Mouse (Mus musculus) liver, postnatal 0 days (tissue): ENCODE measurements at regions not wholly inside any gene's neighbourhood (a gene's known extent, or its start where the extent isn't known, plus 50 kb on each side); places are given as distances from the start of the nearest gene placed in this dataset.

ENCODE experiments used
- CTCF ChIP-seq: sonication (generic); IDR thresholded peaks from 2 replicates; pipeline ENCODE4 v1.5.1; 2016; ENCODE audit warnings: antibody characterized with exemption, low read depth
- EP300 ChIP-seq: IDR thresholded peaks from 2 replicates; pipeline ENCODE4 v1.6.1; 2016; ENCODE audit warnings: antibody characterized with exemption, low read depth, mild to moderate bottlenecking

DNA sequence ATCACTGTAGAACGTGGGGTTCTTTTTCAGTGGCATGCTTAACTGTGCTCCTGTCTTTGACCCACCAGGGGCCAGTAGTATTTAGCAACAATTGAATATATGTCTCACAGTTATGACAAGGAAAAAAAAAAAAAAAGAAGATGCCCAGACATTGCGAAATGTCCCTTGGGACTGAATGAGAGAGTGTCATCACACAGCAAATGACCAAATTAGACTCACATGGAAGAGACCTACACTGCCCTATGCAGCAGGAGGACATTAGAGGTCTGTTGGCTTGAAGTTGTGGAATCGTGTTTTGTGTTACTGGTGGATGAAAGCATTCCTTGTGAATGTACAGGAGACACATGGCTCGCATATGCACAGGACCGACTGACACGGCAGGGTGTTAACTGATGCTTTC, 214.3 kb upstream of the Maf start:
- TF ChIP-seq CTCF (no peak), EP300 (no peak)
